Mouse (Mus musculus): ENCODE measurements around the gene Saa2. TPM values are rescaled to one million over a fixed set of nuclear protein-coding genes. Genes with fewer than 3 reads are reported as not detected.

The Saa2 gene
- total and polyA plus RNA-seq, 3 experiments: not detected

- Histone ChIP-seq H3K79me2 (replicated peaks; ENCODE audit: control insufficient read depth, extremely low read depth, insufficient read depth, poor library complexity, severe bottlenecking) (peaks cover 35% of the 10 kb centered on the region), H3K4me2 (ENCODE audit: insufficient read depth, low read depth, poor library complexity, severe bottlenecking) (no peak overlapping the region), H3K27ac (ENCODE audit: insufficient read depth, low read depth) (no peak overlapping the region), H3K4me3 (replicated peaks in 1 of 3; ENCODE audit: low read depth in 2 of 3, low read length in 2 of 3, poor library complexity in 1 of 3) (no peak overlapping the region), H3K9ac (ENCODE audit: insufficient read depth, low read depth) (no peak overlapping the region), H3K36me3 (replicated peaks in 1 of 2; ENCODE audit: control insufficient read depth in 1 of 2, insufficient read depth in 1 of 2, low read length in 1 of 2) (peaks cover 8 to 23% of the 10 kb centered on the region in 2 experiments), H3K4me1 (ENCODE audit: control insufficient read depth in 1 of 2, insufficient read depth in 2 of 2) (peaks cover 0 to 22% of the 10 kb centered on the region in 2 experiments; a peak in 2 of 4 replicates), H3K27me3 (replicated peaks) (no peaks in the 10 kb centered on the region), H3K9me3 (replicated peaks; ENCODE audit: low read length) (no peaks in the 10 kb centered on the region)
- no peak for DNase-seq (ENCODE audit: extremely low read depth)
- in situ Hi-C loops (cut with MboI; ENCODE audit: low pct_ligation_motif_present, low pct_unique_long_range_greater_than_20kb, low sequenced_read_pairs): no loop called here
- no peak for TF ChIP-seq MAFK (IDR thresholded peaks at IDR 0.05; ENCODE audit: insufficient replicate concordance, low read length)
- TF ChIP-seq USF1 (IDR thresholded peaks at IDR 0.05; ENCODE audit: low read depth, low read length): no peak
- TF ChIP-seq MYC (IDR thresholded peaks at IDR 0.05; ENCODE audit: low read depth, low read length): no peak
- TF ChIP-seq ZC3H11A (IDR thresholded peaks at IDR 0.05; ENCODE audit: low read depth, low read length): no peak
- no peak for TF ChIP-seq USF2 (conservative IDR thresholded peaks at IDR 0.05; ENCODE audit: low read depth, low read length)
- TF ChIP-seq POLR2A (IDR thresholded peaks at IDR 0.05; ENCODE audit: low read depth, low read length): no peak
- TF ChIP-seq MAX (IDR thresholded peaks at IDR 0.05; ENCODE audit: low read length): no peak
- TF ChIP-seq MEF2A (IDR thresholded peaks at IDR 0.05; ENCODE audit: borderline replicate concordance, low read depth, low read length): no peak
- dilution Hi-C loops (cut with MboI; ENCODE audit: extremely low pct_ligation_motif_present, extremely low pct_unique_long_range_greater_than_20kb, low sequenced_read_pairs): no loop called here
These were observed 42.3 kb downstream of the Saa2 start for GRCm38 (mm10) chr7:46793871-46794270.

GRCm38 (mm10) chr7:46795287-46796205 is 44.0 kb downstream of the Saa2 start, which contains the start of the genes Hps5 and Gtf2h1:
Gene Hps5 (minus strand): TSS chr7:46796064.
Gene Gtf2h1 (plus strand): TSS chr7:46796103.
- Histone ChIP-seq H3K27ac (ENCODE audit: insufficient read depth, low read depth) (peak within 1 kb of the TSS; percentile 71), H3K4me3 (replicated peaks in 1 of 3; ENCODE audit: low read depth in 2 of 3, low read length in 2 of 3, poor library complexity in 1 of 3) (peak within 1 kb of the TSS; percentile 89 to 95 (median 94)), H3K4me1 (ENCODE audit: control insufficient read depth in 1 of 2, insufficient read depth in 2 of 2) (peaks cover 2 to 27% of the 10 kb centered on the region in 2 experiments; a peak in 2 of 4 replicates), H3K27me3 (replicated peaks) (no peaks in the 10 kb centered on the region), H3K79me2 (replicated peaks; ENCODE audit: control insufficient read depth, extremely low read depth, insufficient read depth, poor library complexity, severe bottlenecking) (peaks cover 44% of the 10 kb centered on the region), H3K9ac (ENCODE audit: insufficient read depth, low read depth) (peak within 1 kb of the TSS; percentile 72), H3K9me3 (replicated peaks; ENCODE audit: low read length) (no peaks in the 10 kb centered on the region), H3K4me2 (ENCODE audit: insufficient read depth, low read depth, poor library complexity, severe bottlenecking) (peak within 1 kb of the TSS; percentile 100), H3K36me3 (replicated peaks in 1 of 2; ENCODE audit: control insufficient read depth in 1 of 2, insufficient read depth in 1 of 2, low read length in 1 of 2) (peaks cover 3 to 23% of the 10 kb centered on the region in 2 experiments)
- TF ChIP-seq MYC (IDR thresholded peaks at IDR 0.05; ENCODE audit: low read depth, low read length) (peak; percentile 70; the same call in 1 of the 2 replicates), MAX (IDR thresholded peaks at IDR 0.05; ENCODE audit: low read length) (peak; percentile 95), ETS1 (conservative IDR thresholded peaks at IDR 0.05; ENCODE audit: low read depth, low read length) (no peak), NRF1 (IDR thresholded peaks at IDR 0.05; ENCODE audit: low read depth, low read length) (peak; percentile 74), TCF12 (IDR thresholded peaks at IDR 0.05; ENCODE audit: low read depth, low read length) (peak; percentile 26; the same call in 1 of the 2 replicates), SIN3A (IDR thresholded peaks at IDR 0.05; ENCODE audit: low read length) (peak; percentile 96), SMC3 (IDR thresholded peaks at IDR 0.05; ENCODE audit: low read depth, low read length) (no peak), CHD1 (IDR thresholded peaks at IDR 0.05; ENCODE audit: low read depth, low read length) (no peak), MXI1 (IDR thresholded peaks at IDR 0.05; ENCODE audit: low read depth, low read length) (peak; percentile 77), RAD21 (IDR thresholded peaks at IDR 0.05; ENCODE audit: low read depth, low read length) (no peak), TBP (conservative IDR thresholded peaks at IDR 0.05; ENCODE audit: low read depth, low read length) (0 out of 2 replicates have a peak, but pooled peaks have one; percentile 45), CTCF (conservative IDR thresholded peaks at IDR 0.05 in 1 of 2, IDR thresholded peaks at IDR 0.05 in 1 of 2; ENCODE audit: low read depth in 2 of 2, low read length in 2 of 2) (no peak), KAT2A (IDR thresholded peaks at IDR 0.05; ENCODE audit: insufficient replicate concordance, low read length) (peak; percentile 60; the same call in 1 of the 2 replicates), BHLHE40 (IDR thresholded peaks at IDR 0.05; ENCODE audit: low read depth, low read length) (peak; percentile 97), HCFC1 (IDR thresholded peaks at IDR 0.05; ENCODE audit: low read depth, low read length) (peak; percentile 85), USF1 (IDR thresholded peaks at IDR 0.05; ENCODE audit: low read depth, low read length) (peak; percentile 87), POLR2A (IDR thresholded peaks at IDR 0.05; ENCODE audit: low read depth, low read length) (peak; percentile 80), NELFE (IDR thresholded peaks at IDR 0.05; ENCODE audit: low read depth, low read length) (peak; percentile 58), IRF4 (IDR thresholded peaks at IDR 0.05; ENCODE audit: low read depth, low read length) (peak; percentile 38; the same call in 1 of the 2 replicates), JUND (conservative IDR thresholded peaks at IDR 0.05; ENCODE audit: low read depth, low read length) (no peak), CHD2 (IDR thresholded peaks at IDR 0.05; ENCODE audit: low read length) (peak; percentile 88), USF2 (conservative IDR thresholded peaks at IDR 0.05; ENCODE audit: low read depth, low read length) (peak; percentile 87), MAZ (IDR thresholded peaks at IDR 0.05; ENCODE audit: low read depth, low read length) (peak; percentile 81; the same call in 1 of the 2 replicates), ELF1 (IDR thresholded peaks at IDR 0.05; ENCODE audit: low read depth, low read length) (peak; percentile 97)
- DNase-seq (ENCODE audit: extremely low read depth): peak; percentile 98
- dilution Hi-C loops (cut with MboI; ENCODE audit: extremely low pct_ligation_motif_present, extremely low pct_unique_long_range_greater_than_20kb, low sequenced_read_pairs) (no loop called here), in situ Hi-C loops (cut with MboI; ENCODE audit: low pct_ligation_motif_present, low pct_unique_long_range_greater_than_20kb, low sequenced_read_pairs) (loop anchor here (5.0 kb wide), 1 partner anchor 52 kb away; no protein-coding TSS in a partner anchor)

All from CH12.LX (cell line).